Mouse (Mus musculus): ENCODE data around the gene Tmprss9. TPM values are rescaled to one million over a fixed set of nuclear protein-coding genes. Genes with fewer than 3 reads are reported as not detected.

The Tmprss9 gene
- polyA plus RNA-seq, 1 experiment from 2014 or later, result 0.05 TPM

- Histone ChIP-seq H3K27me3 (ENCODE audit: insufficient read depth, low read length) (no peaks in the 10 kb centered on the region), H3K9me3 (ENCODE audit: low read depth, low read length) (no peaks in the 10 kb centered on the region), H3K27ac (ENCODE audit: low read depth) (no peak overlapping the region), H3K4me1 (ENCODE audit: insufficient read depth) (no peaks in the 10 kb centered on the region), H3K9ac (no peak overlapping the region), H3K4me2 (no peak overlapping the region), H3K36me3 (ENCODE audit: insufficient read depth) (peaks cover 20% of the 10 kb centered on the region), H3K4me3 (ENCODE audit: low read depth, low read length) (no peak overlapping the region)
- no peak for TF ChIP-seq CTCF (IDR thresholded peaks at IDR 0.05; ENCODE audit: low read depth)
- DNase-seq, result no peak
- WGBS, result 80% methylated on average over 4 of the region's 6 CpGs
- ATAC-seq (ENCODE audit: insufficient read depth), result no peak
Measured at GRCm38 (mm10) chr10:80870993-80871392, 655 bp upstream of the Tmprss9 start.

GRCm38 (mm10) chr10:80874035-80874434 lies 2.4 kb downstream of the Tmprss9 start:
- TF ChIP-seq CTCF (IDR thresholded peaks at IDR 0.05; ENCODE audit: low read depth), result no peak
- no peak overlapping the region for H3K9ac ChIP-seq
- H3K4me1 ChIP-seq (ENCODE audit: insufficient read depth), result no peaks in the 10 kb centered on the region
- 71% methylated on average over 9 of the region's 9 CpGs for WGBS
- DNase-seq (no peak), ATAC-seq (ENCODE audit: insufficient read depth) (no peak)
- no peaks in the 10 kb centered on the region for H3K27me3 ChIP-seq (ENCODE audit: insufficient read depth, low read length)
- no peak overlapping the region for H3K4me2 ChIP-seq
- no peaks in the 10 kb centered on the region for H3K9me3 ChIP-seq (ENCODE audit: low read depth, low read length)
- H3K27ac ChIP-seq (ENCODE audit: low read depth), result no peak overlapping the region
- no peak overlapping the region for H3K4me3 ChIP-seq (ENCODE audit: low read depth, low read length)
- H3K36me3 ChIP-seq (ENCODE audit: insufficient read depth), result no peaks in the 10 kb centered on the region

DNA sequence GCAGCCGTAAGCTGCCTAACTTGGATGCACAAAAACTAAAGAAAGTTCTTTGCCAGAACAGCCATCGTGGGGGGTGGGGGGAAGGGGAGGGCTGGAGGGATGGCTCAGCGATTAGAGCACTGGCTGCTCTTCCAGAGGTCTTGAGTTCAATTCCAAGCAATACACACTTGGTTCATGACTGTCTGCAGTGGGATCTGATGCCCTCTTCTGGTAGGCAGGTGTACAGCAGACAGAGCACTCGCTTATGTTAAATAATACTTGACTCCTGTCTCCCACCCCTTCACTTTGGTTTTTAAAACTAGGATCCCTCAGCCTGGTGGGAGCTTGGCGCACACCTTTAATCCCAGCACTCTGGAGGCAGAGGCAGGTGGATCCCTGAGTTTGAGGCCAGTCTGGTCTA lies 4.4 kb downstream of the Tmprss9 start:
- WGBS, result 24% methylated on average over 5 of the region's 5 CpGs
- Histone ChIP-seq H3K4me1 (ENCODE audit: insufficient read depth) (no peaks in the 10 kb centered on the region), H3K9me3 (ENCODE audit: low read depth, low read length) (no peaks in the 10 kb centered on the region), H3K9ac (no peak overlapping the region), H3K27ac (ENCODE audit: low read depth) (no peak overlapping the region), H3K4me3 (ENCODE audit: low read depth, low read length) (no peak overlapping the region), H3K4me2 (no peak overlapping the region), H3K27me3 (ENCODE audit: insufficient read depth, low read length) (no peaks in the 10 kb centered on the region), H3K36me3 (ENCODE audit: insufficient read depth) (no peaks in the 10 kb centered on the region)
- ATAC-seq (ENCODE audit: insufficient read depth) (no peak), DNase-seq (peak; percentile 79)
- peak; percentile 83 for TF ChIP-seq CTCF (IDR thresholded peaks at IDR 0.05; ENCODE audit: low read depth)

DNA sequence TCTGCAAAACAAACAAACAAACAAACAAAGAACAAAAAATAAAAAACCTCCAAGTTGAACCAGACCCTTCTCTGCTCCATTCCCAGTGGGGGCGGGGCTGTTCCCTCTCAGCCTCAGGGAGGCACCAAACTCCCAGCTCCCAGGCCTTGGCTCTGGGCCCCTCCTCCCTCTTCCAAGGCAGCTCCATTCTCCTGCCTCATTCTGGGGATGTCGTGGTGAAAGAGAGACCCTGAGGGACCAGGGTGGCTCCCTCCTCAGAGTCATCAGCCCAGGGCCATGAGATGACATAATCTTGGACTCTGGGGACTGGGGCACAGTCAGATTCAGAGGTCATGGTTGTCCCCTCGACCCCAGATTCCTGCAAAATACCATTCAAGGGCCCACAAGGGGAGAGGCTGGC lies 4.9 kb downstream of the Tmprss9 start:
- H3K4me3 ChIP-seq (ENCODE audit: low read depth, low read length), result no peak overlapping the region
- no peak overlapping the region for H3K4me2 ChIP-seq
- TF ChIP-seq CTCF (IDR thresholded peaks at IDR 0.05; ENCODE audit: low read depth), result no peak
- no peaks in the 10 kb centered on the region for H3K4me1 ChIP-seq (ENCODE audit: insufficient read depth)
- no peaks in the 10 kb centered on the region for H3K36me3 ChIP-seq (ENCODE audit: insufficient read depth)
- no peaks in the 10 kb centered on the region for H3K9me3 ChIP-seq (ENCODE audit: low read depth, low read length)
- ATAC-seq (ENCODE audit: insufficient read depth) (no peak), DNase-seq (no peak)
- no peaks in the 10 kb centered on the region for H3K27me3 ChIP-seq (ENCODE audit: insufficient read depth, low read length)
- WGBS, result 18% methylated on average over 3 of the region's 3 CpGs
- no peak overlapping the region for H3K9ac ChIP-seq
- no peak overlapping the region for H3K27ac ChIP-seq (ENCODE audit: low read depth)

DNA sequence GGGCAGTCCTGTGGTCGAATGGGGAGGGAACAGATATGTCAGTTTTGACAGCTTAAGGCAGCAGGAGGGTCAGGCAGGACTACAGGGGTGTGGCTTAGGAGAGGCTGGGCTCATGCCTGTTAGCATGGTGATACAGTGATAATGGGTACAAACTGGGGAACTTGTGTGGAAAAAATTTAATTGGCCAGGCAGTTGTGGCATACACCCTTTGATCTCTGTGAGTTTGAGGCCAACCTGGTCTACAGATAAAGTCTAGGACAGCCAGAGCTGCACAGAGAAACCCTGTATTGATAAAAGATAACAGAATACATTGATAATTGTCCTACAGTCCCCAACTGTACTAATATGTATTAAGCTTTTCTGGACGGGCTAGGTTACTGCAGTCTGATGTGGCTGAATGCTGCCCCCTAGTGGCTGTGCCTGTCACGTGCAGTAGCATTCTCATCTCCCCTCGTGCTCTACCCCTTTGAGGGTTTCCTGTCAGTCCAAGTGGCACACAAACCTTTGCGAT lies 8.5 kb downstream of the Tmprss9 start:
- peak; percentile 83 for DNase-seq
- Histone ChIP-seq H3K4me3 (ENCODE audit: low read depth, low read length) (no peak overlapping the region), H3K4me2 (no peak overlapping the region), H3K27me3 (ENCODE audit: insufficient read depth, low read length) (no peaks in the 10 kb centered on the region), H3K36me3 (ENCODE audit: insufficient read depth) (no peaks in the 10 kb centered on the region), H3K9me3 (ENCODE audit: low read depth, low read length) (no peaks in the 10 kb centered on the region), H3K27ac (ENCODE audit: low read depth) (no peak overlapping the region), H3K4me1 (ENCODE audit: insufficient read depth) (no peaks in the 10 kb centered on the region), H3K9ac (no peak overlapping the region)
- ATAC-seq (ENCODE audit: insufficient read depth), result peak; percentile 62; the same call in 1 of the 2 replicates
- TF ChIP-seq CTCF (IDR thresholded peaks at IDR 0.05; ENCODE audit: low read depth), result peak; percentile 93
- 11% methylated on average over 5 of the region's 5 CpGs for WGBS

- Histone ChIP-seq H3K4me3 (ENCODE audit: low read depth, low read length) (no peak overlapping the region), H3K9me3 (ENCODE audit: low read depth, low read length) (no peaks in the 10 kb centered on the region), H3K4me2 (no peak overlapping the region), H3K36me3 (ENCODE audit: insufficient read depth) (no peaks in the 10 kb centered on the region), H3K27ac (ENCODE audit: low read depth) (no peak overlapping the region), H3K9ac (no peak overlapping the region), H3K4me1 (ENCODE audit: insufficient read depth) (no peaks in the 10 kb centered on the region), H3K27me3 (ENCODE audit: insufficient read depth, low read length) (no peaks in the 10 kb centered on the region)
- TF ChIP-seq CTCF (IDR thresholded peaks at IDR 0.05; ENCODE audit: low read depth), result no peak
- ATAC-seq (ENCODE audit: insufficient read depth) (no peak), DNase-seq (no peak)
- 71% methylated on average over 2 of the region's 2 CpGs for WGBS
Measured at GRCm38 (mm10) chr10:80880901-80881300, 9.3 kb downstream of the Tmprss9 start.

DNA sequence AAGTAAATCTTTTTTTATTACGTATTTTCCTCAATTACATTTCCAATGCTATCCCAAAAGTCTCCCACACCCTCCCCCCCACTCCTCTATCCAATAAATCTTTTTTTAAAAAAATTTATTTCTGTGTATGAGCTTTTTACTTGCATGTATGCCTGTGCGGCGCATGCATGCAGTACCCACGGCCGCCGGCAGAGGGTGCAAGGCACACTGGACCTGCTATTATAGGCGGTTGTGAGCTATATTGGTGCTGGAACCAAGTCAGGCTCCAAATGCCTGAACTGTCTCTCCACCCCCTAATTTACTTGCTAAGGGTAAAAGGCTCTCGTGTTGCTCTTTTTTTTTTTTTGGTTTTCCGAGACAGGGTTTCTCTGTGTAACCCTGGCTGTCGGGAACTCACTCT lies 9.7 kb downstream of the Tmprss9 start:
- DNase-seq (peak; percentile 80), ATAC-seq (ENCODE audit: insufficient read depth) (no peak)
- H3K4me1 ChIP-seq (ENCODE audit: insufficient read depth), result no peaks in the 10 kb centered on the region
- no peaks in the 10 kb centered on the region for H3K9me3 ChIP-seq (ENCODE audit: low read depth, low read length)
- no peak overlapping the region for H3K9ac ChIP-seq
- 25% methylated on average over 10 of the region's 10 CpGs for WGBS
- no peaks in the 10 kb centered on the region for H3K27me3 ChIP-seq (ENCODE audit: insufficient read depth, low read length)
- H3K4me2 ChIP-seq, result no peak overlapping the region
- H3K4me3 ChIP-seq (ENCODE audit: low read depth, low read length), result no peak overlapping the region
- H3K27ac ChIP-seq (ENCODE audit: low read depth), result no peak overlapping the region
- no peaks in the 10 kb centered on the region for H3K36me3 ChIP-seq (ENCODE audit: insufficient read depth)
- TF ChIP-seq CTCF (IDR thresholded peaks at IDR 0.05; ENCODE audit: low read depth), result peak; percentile 85

GRCm38 (mm10) chr10:80887181-80887580 lies 15.5 kb downstream of the Tmprss9 start:
- no peak overlapping the region for H3K9ac ChIP-seq
- H3K4me3 ChIP-seq (ENCODE audit: low read depth, low read length), result no peak overlapping the region
- ATAC-seq (ENCODE audit: insufficient read depth) (no peak), DNase-seq (peak; percentile 55)
- peaks cover 20% of the 10 kb centered on the region for H3K27me3 ChIP-seq (ENCODE audit: insufficient read depth, low read length)
- H3K9me3 ChIP-seq (ENCODE audit: low read depth, low read length), result no peaks in the 10 kb centered on the region
- H3K4me2 ChIP-seq, result no peak overlapping the region
- 40% methylated on average over 11 of the region's 11 CpGs for WGBS
- TF ChIP-seq CTCF (IDR thresholded peaks at IDR 0.05; ENCODE audit: low read depth), result no peak
- no peaks in the 10 kb centered on the region for H3K4me1 ChIP-seq (ENCODE audit: insufficient read depth)
- H3K27ac ChIP-seq (ENCODE audit: low read depth), result no peak overlapping the region
- H3K36me3 ChIP-seq (ENCODE audit: insufficient read depth), result no peaks in the 10 kb centered on the region

Data from lung, embryonic 14.5 days (tissue).